8 mouse cellular contexts compared by ENCODE assay signal in the genomic region with DNA sequence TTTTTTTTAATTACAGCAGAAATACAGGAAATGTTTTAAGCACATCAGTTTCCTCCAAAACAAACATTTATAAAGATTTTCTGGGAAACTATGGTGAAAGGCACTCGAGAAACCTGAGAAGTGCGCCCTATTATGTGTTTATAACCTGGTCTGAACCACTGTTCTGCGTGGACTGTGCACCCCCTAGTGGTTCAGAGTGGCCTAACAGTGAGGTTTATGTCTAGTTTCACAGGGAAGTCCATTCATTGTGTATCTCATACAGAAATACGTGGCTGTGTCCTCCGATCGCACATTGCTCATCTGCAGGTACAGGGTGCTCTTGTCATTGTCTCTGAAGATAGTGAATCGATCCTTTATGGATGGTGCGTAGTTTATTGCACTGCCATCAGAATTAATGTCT.
DNase-seq lines count a peak whose midpoint lies in the region; ATAC-seq and TF ChIP-seq lines count a peak whose summit lies in the region.
"Not testable (repeated sequence)": the region's sequence is repeated elsewhere in the genome, so short reads cannot be mapped to it uniquely, and the experiment has no call there.

No protein-coding gene starts in this region.

- not testable (repeated sequence) for H3K27me3 ChIP-seq in heart, postnatal 0 days (ENCODE audit: control insufficient read depth, insufficient read depth, low read length); liver, embryonic 14.5 days (ENCODE audit: control insufficient read depth, insufficient read depth, low read length); midbrain, postnatal 0 days (ENCODE audit: insufficient read depth, low read length); testis, adult 2 months (ENCODE audit: control insufficient read depth, insufficient read depth, low read length)

- peak; percentile 65 for ATAC-seq in CD4-positive, CD25-positive, alpha-beta regulatory T cell, adult 4 months
- not testable (repeated sequence) for ATAC-seq in heart, postnatal 0 days (ENCODE audit: insufficient read depth, low read depth); liver, embryonic 14.5 days (ENCODE audit: insufficient read depth); midbrain, postnatal 0 days (ENCODE audit: low FRiP score)

- TF ChIP-seq CTCF in heart, postnatal 0 days (IDR thresholded peaks at IDR 0.05; ENCODE audit: low read depth), result peak; percentile 17; the same call in 1 of the 2 replicates
- peak; percentile 48 for TF ChIP-seq CTCF in liver, embryonic 14.5 days (IDR thresholded peaks at IDR 0.05; ENCODE audit: low read depth)
- peak; percentile 33 for TF ChIP-seq CTCF in midbrain, postnatal 0 days (IDR thresholded peaks at IDR 0.05)
- TF ChIP-seq CTCF in testis, adult 2 months (IDR thresholded peaks at IDR 0.05; ENCODE audit: control insufficient read depth, insufficient read depth, insufficient replicate concordance, low read depth, low read length), result peak; percentile 10; the same call in 1 of the 2 replicates

- TF ChIP-seq EP300 in heart, postnatal 0 days (IDR thresholded peaks at IDR 0.05; ENCODE audit: low read depth); liver, embryonic 14.5 days (IDR thresholded peaks at IDR 0.05; ENCODE audit: low read depth): not testable (repeated sequence)

- not testable (repeated sequence) for H3K4me3 ChIP-seq in heart, postnatal 0 days (ENCODE audit: low read depth, low read length); liver, embryonic 14.5 days (ENCODE audit: insufficient read depth in 1 of 2, low read depth in 2 of 2, low read length in 2 of 2); midbrain, postnatal 0 days (ENCODE audit: low read depth, low read length); testis, adult 2 months (ENCODE audit: control insufficient read depth, low read depth, low read length)

- peak; percentile 65 for DNase-seq in ZHBTc4 (ENCODE audit: low read depth, low spot score)
- DNase-seq in cerebellum, postnatal 10 days, result peak; percentile 7 to 8
- DNase-seq in heart, postnatal 0 days (ENCODE audit: low spot score); liver, embryonic 14.5 days (ENCODE audit: low read depth in 3 of 3, low spot score in 3 of 3); midbrain, postnatal 0 days (ENCODE audit: low spot score): not testable (repeated sequence)
- peak; percentile 44 to 80 for DNase-seq in kidney, adult 8-10 months

- not testable (repeated sequence) for H3K27ac ChIP-seq in heart, postnatal 0 days (ENCODE audit: low read depth); liver, embryonic 14.5 days; midbrain, postnatal 0 days (ENCODE audit: low read depth, low read length); testis, adult 2 months (ENCODE audit: control insufficient read depth, insufficient read depth, low read depth, low read length)

- not testable (repeated sequence) for H3K9me3 ChIP-seq in heart, postnatal 0 days (replicated peaks; ENCODE audit: control insufficient read depth, low read length); liver, embryonic 14.5 days (ENCODE audit: control insufficient read depth, low read length); midbrain, postnatal 0 days (ENCODE audit: low read length)

- H3K9ac ChIP-seq in heart, postnatal 0 days (replicated peaks; ENCODE audit: low read depth, low read length); liver, embryonic 14.5 days (replicated peaks); midbrain, postnatal 0 days (replicated peaks; ENCODE audit: low read length, poor library complexity, severe bottlenecking): not testable (repeated sequence)

- not testable (repeated sequence) for H3K36me3 ChIP-seq in heart, postnatal 0 days (replicated peaks; ENCODE audit: control insufficient read depth, insufficient read depth, low read length); liver, embryonic 14.5 days (replicated peaks; ENCODE audit: control insufficient read depth, insufficient read depth, low read depth); midbrain, postnatal 0 days (ENCODE audit: insufficient read depth, low read length); testis, adult 2 months (ENCODE audit: control insufficient read depth, insufficient read depth, low read length)

- not testable (repeated sequence) for H3K4me1 ChIP-seq in heart, postnatal 0 days (ENCODE audit: control insufficient read depth, insufficient read depth); liver, embryonic 14.5 days (replicated peaks; ENCODE audit: control insufficient read depth in 2 of 2, insufficient read depth in 2 of 2, low read length in 1 of 2); midbrain, postnatal 0 days (ENCODE audit: insufficient read depth, low read length); testis, adult 2 months (ENCODE audit: control insufficient read depth, insufficient read depth, low read length)

- WGBS in heart, postnatal 0 days, result 55% methylated on average over 8 of the region's 8 CpGs
- WGBS in liver, embryonic 14.5 days (ENCODE audit: insufficient replicate concordance), result 50% methylated on average over 8 of the region's 8 CpGs
- 68% methylated on average over 8 of the region's 8 CpGs for WGBS in midbrain, postnatal 0 days

- not testable (repeated sequence) for TF ChIP-seq POLR2A in testis, adult 2 months (IDR thresholded peaks at IDR 0.05; ENCODE audit: control insufficient read depth, low read depth, low read length)

- not testable (repeated sequence) for H3K4me2 ChIP-seq in heart, postnatal 0 days (ENCODE audit: low read depth, low read length); liver, embryonic 14.5 days (ENCODE audit: low read depth); midbrain, postnatal 0 days (ENCODE audit: low read depth, low read length, poor library complexity, severe bottlenecking)
